In genomic region chr6:135252728-135253077, GRCm38 (mm10) we compare ENCODE assay signal across 8 mouse cellular contexts. TPM values are rescaled to one million over a fixed set of nuclear protein-coding genes. Genes with fewer than 3 reads are reported as not detected.
A peak's percentile ranks its signal among the peaks of the same experiment; 100 is the strongest.
DNase-seq lines count a peak whose midpoint lies in the region; ATAC-seq and TF ChIP-seq lines count a peak whose summit lies in the region.

No protein-coding gene starts in this region.

- peak overlapping the region; percentile 78 for H3K27ac ChIP-seq in forebrain, embryonic 10.5 days
- peak overlapping the region; percentile 70 for H3K27ac ChIP-seq in heart, embryonic 13.5 days (replicated peaks)
- H3K27ac ChIP-seq in kidney, embryonic 16.5 days (ENCODE audit: low read length) = peak overlapping the region; percentile 64
- peak overlapping the region; percentile 76 for H3K27ac ChIP-seq in limb, embryonic 14.5 days (replicated peaks; ENCODE audit: low read depth, low read length)
- peak overlapping the region; percentile 62; the same call in 1 of the 2 replicates for H3K27ac ChIP-seq in midbrain, embryonic 15.5 days
- peak overlapping the region; percentile 66 for H3K27ac ChIP-seq in stomach, embryonic 15.5 days

- 3% methylated on average over 16 of the region's 16 CpGs for WGBS in forebrain, embryonic 10.5 days
- WGBS in heart, embryonic 13.5 days = 8% methylated on average over 16 of the region's 16 CpGs
- WGBS in kidney, embryonic 16.5 days = 6% methylated on average over 16 of the region's 16 CpGs
- WGBS in limb, embryonic 14.5 days = 6% methylated on average over 16 of the region's 16 CpGs
- WGBS in midbrain, embryonic 15.5 days = 3% methylated on average over 16 of the region's 16 CpGs
- 8% methylated on average over 16 of the region's 16 CpGs for WGBS in stomach, embryonic 15.5 days

- H3K9ac ChIP-seq in heart, embryonic 13.5 days = peak overlapping the region; percentile 58; the same call in 1 of the 2 replicates
- peak overlapping the region; percentile 46 for H3K9ac ChIP-seq in kidney, embryonic 16.5 days (replicated peaks; ENCODE audit: low read length)
- peak overlapping the region; percentile 9; the same call in 1 of the 2 replicates for H3K9ac ChIP-seq in limb, embryonic 14.5 days (ENCODE audit: low read depth, low read length, severe bottlenecking)
- H3K9ac ChIP-seq in midbrain, embryonic 15.5 days = 0 out of 2 replicates have a peak overlapping the region, but pooled peaks have one; percentile 14
- no peak overlapping the region for H3K9ac ChIP-seq in stomach, embryonic 15.5 days

- peak overlapping the region; percentile 40 for H3K4me3 ChIP-seq in forebrain, embryonic 10.5 days
- H3K4me3 ChIP-seq in heart, embryonic 13.5 days = peak overlapping the region; percentile 36
- H3K4me3 ChIP-seq in kidney, embryonic 16.5 days (ENCODE audit: low read length) = peak overlapping the region; percentile 18; the same call in 1 of the 2 replicates
- no peak overlapping the region; the same call in 1 of the 2 replicates for H3K4me3 ChIP-seq in limb, embryonic 14.5 days (replicated peaks; ENCODE audit: low read length)
- peak overlapping the region; percentile 8; the same call in 1 of the 2 replicates for H3K4me3 ChIP-seq in midbrain, embryonic 15.5 days
- H3K4me3 ChIP-seq in stomach, embryonic 15.5 days (replicated peaks) = no peak overlapping the region; the same call in 1 of the 2 replicates

- H3K27me3 ChIP-seq in forebrain, embryonic 10.5 days (ENCODE audit: poor library complexity, severe bottlenecking) = peaks cover 29% of the 10 kb centered on the region
- H3K27me3 ChIP-seq in heart, embryonic 13.5 days (replicated peaks) = 0 out of 2 replicates have a peak, but pooled peaks cover 4% of the 10 kb centered on the region
- no peaks in the 10 kb centered on the region for H3K27me3 ChIP-seq in kidney, embryonic 16.5 days (ENCODE audit: insufficient read depth, low read length)
- no peaks in the 10 kb centered on the region for H3K27me3 ChIP-seq in limb, embryonic 14.5 days (ENCODE audit: control insufficient read depth, insufficient read depth, low read length)
- no peaks in the 10 kb centered on the region for H3K27me3 ChIP-seq in midbrain, embryonic 15.5 days (replicated peaks)
- no peaks in the 10 kb centered on the region for H3K27me3 ChIP-seq in stomach, embryonic 15.5 days (replicated peaks)

- H3K4me2 ChIP-seq in heart, embryonic 13.5 days = peak overlapping the region; percentile 67
- H3K4me2 ChIP-seq in kidney, embryonic 16.5 days (replicated peaks; ENCODE audit: low read depth, low read length) = peak overlapping the region; percentile 43
- H3K4me2 ChIP-seq in limb, embryonic 14.5 days (replicated peaks; ENCODE audit: low read depth, low read length, severe bottlenecking) = peak overlapping the region; percentile 43
- H3K4me2 ChIP-seq in midbrain, embryonic 15.5 days = peak overlapping the region; percentile 44
- H3K4me2 ChIP-seq in stomach, embryonic 15.5 days = peak overlapping the region; percentile 46

- H3K4me1 ChIP-seq in forebrain, embryonic 10.5 days = peaks cover 35% of the 10 kb centered on the region
- peaks cover 36% of the 10 kb centered on the region for H3K4me1 ChIP-seq in heart, embryonic 13.5 days
- peaks cover 22% of the 10 kb centered on the region for H3K4me1 ChIP-seq in kidney, embryonic 16.5 days (ENCODE audit: insufficient read depth, low read length)
- peaks cover 30% of the 10 kb centered on the region for H3K4me1 ChIP-seq in limb, embryonic 14.5 days (ENCODE audit: control insufficient read depth, insufficient read depth, low read length)
- H3K4me1 ChIP-seq in midbrain, embryonic 15.5 days = peaks cover 17% of the 10 kb centered on the region
- H3K4me1 ChIP-seq in stomach, embryonic 15.5 days = peaks cover 21% of the 10 kb centered on the region

- H3K36me3 ChIP-seq in forebrain, embryonic 10.5 days (replicated peaks) = no peaks in the 10 kb centered on the region
- no peaks in the 10 kb centered on the region for H3K36me3 ChIP-seq in heart, embryonic 13.5 days
- H3K36me3 ChIP-seq in kidney, embryonic 16.5 days (ENCODE audit: insufficient read depth, low read length) = no peaks in the 10 kb centered on the region
- no peaks in the 10 kb centered on the region for H3K36me3 ChIP-seq in limb, embryonic 14.5 days (ENCODE audit: control insufficient read depth, insufficient read depth, low read length)
- H3K36me3 ChIP-seq in midbrain, embryonic 15.5 days (replicated peaks) = no peaks in the 10 kb centered on the region
- no peaks in the 10 kb centered on the region for H3K36me3 ChIP-seq in stomach, embryonic 15.5 days

- H3K9me3 ChIP-seq in forebrain, embryonic 10.5 days = 0 out of 2 replicates have a peak, but pooled peaks cover 3% of the 10 kb centered on the region
- H3K9me3 ChIP-seq in heart, embryonic 13.5 days = peaks cover 7% of the 10 kb centered on the region
- no peaks in the 10 kb centered on the region for H3K9me3 ChIP-seq in kidney, embryonic 16.5 days (ENCODE audit: low read length)
- H3K9me3 ChIP-seq in limb, embryonic 14.5 days (ENCODE audit: control insufficient read depth, low read length) = peaks cover 4% of the 10 kb centered on the region; the same call in 1 of the 2 replicates
- no peaks in the 10 kb centered on the region for H3K9me3 ChIP-seq in midbrain, embryonic 15.5 days
- H3K9me3 ChIP-seq in stomach, embryonic 15.5 days = no peaks in the 10 kb centered on the region

- ATAC-seq in heart, embryonic 13.5 days (ENCODE audit: extremely low read depth, insufficient number of reproducible peaks, low FRiP score, low TSS enrichment) = peak; percentile 25; the same call in 1 of the 2 replicates
- ATAC-seq in kidney, embryonic 16.5 days (ENCODE audit: low FRiP score, low TSS enrichment) = peak; percentile 83
- ATAC-seq in limb, embryonic 14.5 days (ENCODE audit: low FRiP score, low read depth) = peak; percentile 60
- peak; percentile 87 for ATAC-seq in midbrain, embryonic 15.5 days (replicated peaks)
- peak; percentile 81 for ATAC-seq in stomach, embryonic 15.5 days (ENCODE audit: insufficient read depth, low FRiP score, low read depth)

- TF ChIP-seq POLR2A in limb, embryonic 14.5 days (IDR thresholded peaks at IDR 0.05; ENCODE audit: borderline replicate concordance, extremely low read depth, insufficient read depth, insufficient read length) = no peak

- DNase-seq in cerebellum, postnatal 14 days = peak; percentile 66 to 75
- DNase-seq in cerebellum, adult 9-10 months = no peak
- peak; percentile 86 for DNase-seq in forebrain, embryonic 10.5 days (ENCODE audit: extremely low spot score, low spot score)
- peak; percentile 80 for DNase-seq in limb, embryonic 14.5 days (ENCODE audit: low spot score)

RNA-seq across cellular contexts. Expression of gene Gsg1, which starts 1.4 kb away (rescaled TPM):
- polyA plus RNA-seq in forebrain, embryonic 10.5 days (2016; fragmentation: Nextera tagmentation; extraction: Ambion mirVana) = 0.16 TPM in 1 of 2 replicates, not detected in the other
- 0.51 and 0.56 TPM in 2 replicates for polyA plus RNA-seq in heart, embryonic 13.5 days (2015; fragmentation: Nextera tagmentation; extraction: Ambion mirVana)
- polyA plus RNA-seq in kidney, embryonic 16.5 days (2015; fragmentation: Nextera tagmentation; extraction: Ambion mirVana) = 0.55 and 0.86 TPM in 2 replicates
- 1.4 and 1.6 TPM in 2 replicates for polyA plus RNA-seq in limb, embryonic 14.5 days (2012; rRNA removed)
- 1.1 and 2.2 TPM in 2 replicates for polyA plus RNA-seq in limb, embryonic 14.5 days (2014; fragmentation: Nextera tagmentation; extraction: Ambion mirVana)
- 0.19 TPM in 1 of 2 replicates, not detected in the other for polyA plus RNA-seq in midbrain, embryonic 15.5 days (2015; fragmentation: Nextera tagmentation; extraction: Ambion mirVana)
- 0.17 and 0.72 TPM in 2 replicates for polyA plus RNA-seq in stomach, embryonic 15.5 days (2015; fragmentation: Nextera tagmentation; extraction: Ambion mirVana)

RNA-seq across cellular contexts. Expression of gene Hebp1, which starts 54.9 kb away (rescaled TPM):
- polyA plus RNA-seq in forebrain, embryonic 10.5 days (2016; fragmentation: Nextera tagmentation; extraction: Ambion mirVana) = 3.5 and 7.6 TPM in 2 replicates
- polyA plus RNA-seq in heart, embryonic 13.5 days (2015; fragmentation: Nextera tagmentation; extraction: Ambion mirVana) = 14.5 and 15.9 TPM in 2 replicates
- polyA plus RNA-seq in kidney, embryonic 16.5 days (2015; fragmentation: Nextera tagmentation; extraction: Ambion mirVana) = 34.6 and 41.5 TPM in 2 replicates
- polyA plus RNA-seq in limb, embryonic 14.5 days (2012; rRNA removed) = 16.6 and 23.2 TPM in 2 replicates
- polyA plus RNA-seq in limb, embryonic 14.5 days (2014; fragmentation: Nextera tagmentation; extraction: Ambion mirVana) = 5.7 and 5.9 TPM in 2 replicates
- 4.7 and 6.1 TPM in 2 replicates for polyA plus RNA-seq in midbrain, embryonic 15.5 days (2015; fragmentation: Nextera tagmentation; extraction: Ambion mirVana)
- polyA plus RNA-seq in stomach, embryonic 15.5 days (2015; fragmentation: Nextera tagmentation; extraction: Ambion mirVana) = 27.6 and 32.2 TPM in 2 replicates

RNA-seq across cellular contexts. Expression of gene Fam234b, which starts 54.9 kb away (rescaled TPM):
- 23.3 and 25.4 TPM in 2 replicates for polyA plus RNA-seq in forebrain, embryonic 10.5 days (2016; fragmentation: Nextera tagmentation; extraction: Ambion mirVana)
- 8.0 and 8.4 TPM in 2 replicates for polyA plus RNA-seq in heart, embryonic 13.5 days (2015; fragmentation: Nextera tagmentation; extraction: Ambion mirVana)
- polyA plus RNA-seq in kidney, embryonic 16.5 days (2015; fragmentation: Nextera tagmentation; extraction: Ambion mirVana) = 41.1 and 42.9 TPM in 2 replicates
- polyA plus RNA-seq in limb, embryonic 14.5 days (2012; rRNA removed) = 26.2 and 31.6 TPM in 2 replicates
- polyA plus RNA-seq in limb, embryonic 14.5 days (2014; fragmentation: Nextera tagmentation; extraction: Ambion mirVana) = 23.9 and 27.3 TPM in 2 replicates
- polyA plus RNA-seq in midbrain, embryonic 15.5 days (2015; fragmentation: Nextera tagmentation; extraction: Ambion mirVana) = 110 and 117 TPM in 2 replicates
- polyA plus RNA-seq in stomach, embryonic 15.5 days (2015; fragmentation: Nextera tagmentation; extraction: Ambion mirVana) = 29.7 and 34.3 TPM in 2 replicates

RNA-seq across cellular contexts. Expression of gene Pbp2, which starts 57.5 kb away (rescaled TPM):
- polyA plus RNA-seq in forebrain, embryonic 10.5 days (2016; fragmentation: Nextera tagmentation; extraction: Ambion mirVana) = not detected in 2 replicates
- not detected in 2 replicates for polyA plus RNA-seq in heart, embryonic 13.5 days (2015; fragmentation: Nextera tagmentation; extraction: Ambion mirVana)
- 0.29 TPM in 1 of 2 replicates, not detected in the other for polyA plus RNA-seq in kidney, embryonic 16.5 days (2015; fragmentation: Nextera tagmentation; extraction: Ambion mirVana)
- 0.34 and 0.46 TPM in 2 replicates for polyA plus RNA-seq in limb, embryonic 14.5 days (2012; rRNA removed)
- 0.29 and 0.46 TPM in 2 replicates for polyA plus RNA-seq in limb, embryonic 14.5 days (2014; fragmentation: Nextera tagmentation; extraction: Ambion mirVana)
- not detected in 2 replicates for polyA plus RNA-seq in midbrain, embryonic 15.5 days (2015; fragmentation: Nextera tagmentation; extraction: Ambion mirVana)
- 1.0 and 4.0 TPM in 2 replicates for polyA plus RNA-seq in stomach, embryonic 15.5 days (2015; fragmentation: Nextera tagmentation; extraction: Ambion mirVana)

Comparison
In these comparisons a context has a peak if more than half of its experiments do, and no peak if none do; other contexts are left out.
1. H3K4me3 ChIP-seq: peak in forebrain, embryonic 10.5 days (single experiment), heart, embryonic 13.5 days (single experiment), kidney, embryonic 16.5 days (single experiment) and midbrain, embryonic 15.5 days (single experiment); none in limb, embryonic 14.5 days (single experiment) and stomach, embryonic 15.5 days (single experiment).
2. ATAC-seq: peak in every context shown above with its lines; median percentile 87 in midbrain, embryonic 15.5 days; 83 in kidney, embryonic 16.5 days; 81 in stomach, embryonic 15.5 days; 60 in limb, embryonic 14.5 days; 25 in heart, embryonic 13.5 days.
3. Peak in every context shown above with its lines, with median percentiles within 50 percentile points of each other: H3K27ac ChIP-seq and H3K4me2 ChIP-seq.